Mouse (Mus musculus) cerebellum, postnatal 36 days (tissue): ENCODE results near the gene Kcnh4.

ENCODE experiments used
- DNase-seq, 2 experiments: peaks; one replicate each; pipeline ENCODE4 v3.0.0; 2021 to 2022; ENCODE audit warnings: mixed read lengths in 2 of 2

Kcnh4 gene

GRCm38 (mm10) chr11:100762831-100763230, 3.1 kb upstream of the Kcnh4 start, which contains the start of gene Hcrt:
Hcrt (minus strand) TSS chr11:100762931.
- no peak for DNase-seq

GRCm38 (mm10) chr11:100761547-100762045, 1.9 kb upstream of the Kcnh4 start:
- peak; percentile 90 to 91 for DNase-seq

- DNase-seq: no peak
Measured at GRCm38 (mm10) chr11:100758707-100759610, 783 bp downstream of the Kcnh4 start.

GRCm38 (mm10) chr11:100757566-100757965, 2.2 kb downstream of the Kcnh4 start:
- DNase-seq: no peak

- no peak for DNase-seq
Measured at GRCm38 (mm10) chr11:100756476-100756875, 3.3 kb downstream of the Kcnh4 start.

- no peak for DNase-seq
Measured at GRCm38 (mm10) chr11:100754693-100755057, 5.1 kb downstream of the Kcnh4 start.

GRCm38 (mm10) chr11:100754021-100754692, 5.6 kb downstream of the Kcnh4 start:
- no peak for DNase-seq

- no peak for DNase-seq
Measured at GRCm38 (mm10) chr11:100752294-100752693, 7.4 kb downstream of the Kcnh4 start.

GRCm38 (mm10) chr11:100750127-100750526, 9.6 kb downstream of the Kcnh4 start:
- no peak for DNase-seq

GRCm38 (mm10) chr11:100749469-100749868, 10.3 kb downstream of the Kcnh4 start:
- no peak for DNase-seq

GRCm38 (mm10) chr11:100748620-100749019, 11.1 kb downstream of the Kcnh4 start:
- no peak for DNase-seq

GRCm38 (mm10) chr11:100747114-100747513, 12.6 kb downstream of the Kcnh4 start:
- DNase-seq: no peak

- no peak for DNase-seq
Measured at GRCm38 (mm10) chr11:100746546-100746945, 13.2 kb downstream of the Kcnh4 start.

GRCm38 (mm10) chr11:100745085-100745484, 14.7 kb downstream of the Kcnh4 start:
- DNase-seq: peak; percentile 62 to 67

- DNase-seq: no peak
Measured at GRCm38 (mm10) chr11:100741348-100741747, 18.4 kb downstream of the Kcnh4 start.

- no peak for DNase-seq
Measured at GRCm38 (mm10) chr11:100738749-100739148, 21.0 kb downstream of the Kcnh4 start.

- DNase-seq: peak; percentile 97 to 98
Measured at GRCm38 (mm10) chr11:100738066-100738604, 21.6 kb downstream of the Kcnh4 start, which contains the start of gene Rab5c. Rab5c (minus strand) TSS chr11:100738215.

GRCm38 (mm10) chr11:100737105-100737733, 22.5 kb downstream of the Kcnh4 start:
- DNase-seq: no peak

GRCm38 (mm10) chr11:100736746-100737080, 23.0 kb downstream of the Kcnh4 start:
- no peak for DNase-seq

- DNase-seq: no peak
Measured at GRCm38 (mm10) chr11:100735954-100736745, 23.6 kb downstream of the Kcnh4 start.

- no peak for DNase-seq
Measured at GRCm38 (mm10) chr11:100735134-100735865, 24.4 kb downstream of the Kcnh4 start.
